ENCODE assay signal across 27 mouse cellular contexts in the genomic region with DNA sequence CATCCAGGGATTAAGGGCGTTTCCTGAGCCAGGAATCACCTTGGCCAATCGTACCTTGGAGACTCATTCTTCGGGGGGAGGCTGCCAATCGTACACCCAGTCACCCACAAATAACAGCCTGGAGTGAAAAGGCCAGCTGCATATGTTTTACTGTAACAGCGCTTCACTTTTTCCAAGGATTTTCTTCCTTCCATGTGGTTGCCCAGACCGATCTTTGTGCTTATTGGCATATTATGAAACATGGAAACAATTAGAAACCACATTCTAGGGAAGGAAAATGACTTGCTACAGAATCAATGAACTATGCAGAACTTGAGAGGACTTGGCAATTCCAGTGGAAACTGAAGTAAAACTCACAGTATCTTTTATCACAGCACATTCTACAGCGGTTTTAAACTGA.
DNase-seq lines count a peak whose midpoint lies in the region; ATAC-seq and TF ChIP-seq lines count a peak whose summit lies in the region.
"Had no signal": no experiment of that assay in that cellular context is flagged by ENCODE, and none has a peak within 500 bp of the region (broad histone marks: within the 10 kb centered on the region; RNA-seq: fewer than 3 reads in every experiment).

No protein-coding gene starts in this region.

- no peak overlapping the region for H3K4me3 ChIP-seq in embryonic facial prominence, embryonic 12.5 days
- no peak overlapping the region for H3K4me3 ChIP-seq in embryonic facial prominence, embryonic 15.5 days (replicated peaks)
- no peak overlapping the region for H3K4me3 ChIP-seq in limb, embryonic 14.5 days (replicated peaks; ENCODE audit: low read length)
- no peak overlapping the region for H3K4me3 ChIP-seq in hindbrain, embryonic 10.5 days
- no peak overlapping the region for H3K4me3 ChIP-seq in hindbrain, embryonic 14.5 days (replicated peaks; ENCODE audit: low read length)
- H3K4me3 ChIP-seq: forebrain, embryonic 12.5 days; forebrain, embryonic 15.5 days; heart, adult 2 months; heart, embryonic 10.5 days; heart, embryonic 13.5 days; hindbrain, embryonic 13.5 days had no signal

- H3K9me3 ChIP-seq in embryonic facial prominence, embryonic 12.5 days: no peaks in the 10 kb centered on the region
- no peaks in the 10 kb centered on the region for H3K9me3 ChIP-seq in embryonic facial prominence, embryonic 15.5 days (replicated peaks)
- no peaks in the 10 kb centered on the region for H3K9me3 ChIP-seq in limb, embryonic 14.5 days (ENCODE audit: control insufficient read depth, low read length)
- no peaks in the 10 kb centered on the region for H3K9me3 ChIP-seq in hindbrain, embryonic 10.5 days
- no peaks in the 10 kb centered on the region for H3K9me3 ChIP-seq in hindbrain, embryonic 14.5 days (ENCODE audit: control insufficient read depth, low read length)
- H3K9me3 ChIP-seq: forebrain, embryonic 12.5 days; forebrain, embryonic 15.5 days; heart, embryonic 10.5 days; heart, embryonic 13.5 days; hindbrain, embryonic 13.5 days had no signal

- H3K27ac ChIP-seq in embryonic facial prominence, embryonic 12.5 days: peak overlapping the region; percentile 63; the same call in 1 of the 2 replicates
- peak overlapping the region; percentile 82 for H3K27ac ChIP-seq in embryonic facial prominence, embryonic 15.5 days (replicated peaks)
- H3K27ac ChIP-seq in limb, embryonic 14.5 days (replicated peaks; ENCODE audit: low read depth, low read length): peak overlapping the region; percentile 33; the same call in 1 of the 2 replicates
- no peak overlapping the region for H3K27ac ChIP-seq in hindbrain, embryonic 10.5 days
- H3K27ac ChIP-seq in hindbrain, embryonic 14.5 days: no peak overlapping the region
- H3K27ac ChIP-seq: forebrain, embryonic 12.5 days; forebrain, embryonic 15.5 days; heart, adult 2 months; heart, embryonic 10.5 days; heart, embryonic 13.5 days; hindbrain, embryonic 13.5 days; hindbrain, postnatal 0 days had no signal

- no peak overlapping the region for H3K9ac ChIP-seq in embryonic facial prominence, embryonic 12.5 days
- H3K9ac ChIP-seq in embryonic facial prominence, embryonic 15.5 days: no peak overlapping the region
- no peak overlapping the region for H3K9ac ChIP-seq in limb, embryonic 14.5 days (ENCODE audit: low read depth, low read length, severe bottlenecking)
- H3K9ac ChIP-seq in hindbrain, embryonic 14.5 days: no peak overlapping the region
- H3K9ac ChIP-seq: forebrain, embryonic 12.5 days; forebrain, embryonic 15.5 days; heart, embryonic 13.5 days; hindbrain, embryonic 13.5 days had no signal

- WGBS in embryonic facial prominence, embryonic 12.5 days: 35% methylated on average over 7 of the region's 7 CpGs
- 31% methylated on average over 7 of the region's 7 CpGs for WGBS in embryonic facial prominence, embryonic 15.5 days
- WGBS in limb, embryonic 14.5 days: 22% methylated on average over 7 of the region's 7 CpGs
- WGBS in hindbrain, embryonic 10.5 days: 92% methylated on average over 7 of the region's 7 CpGs
- WGBS in hindbrain, embryonic 14.5 days: 88% methylated on average over 7 of the region's 7 CpGs

- no peaks in the 10 kb centered on the region for H3K27me3 ChIP-seq in embryonic facial prominence, embryonic 12.5 days
- H3K27me3 ChIP-seq in embryonic facial prominence, embryonic 15.5 days: no peaks in the 10 kb centered on the region
- H3K27me3 ChIP-seq in limb, embryonic 14.5 days (ENCODE audit: control insufficient read depth, insufficient read depth, low read length): no peaks in the 10 kb centered on the region
- no peaks in the 10 kb centered on the region for H3K27me3 ChIP-seq in hindbrain, embryonic 10.5 days (ENCODE audit: insufficient read depth, poor library complexity, severe bottlenecking)
- H3K27me3 ChIP-seq in hindbrain, embryonic 14.5 days (ENCODE audit: control insufficient read depth, insufficient read depth, low read length): no peaks in the 10 kb centered on the region
- H3K27me3 ChIP-seq: forebrain, embryonic 12.5 days; forebrain, embryonic 15.5 days; heart, embryonic 13.5 days; hindbrain, embryonic 13.5 days; Patski had no signal

- peak; percentile 72 for DNase-seq in Muller cell, postnatal 12 days (ENCODE audit: inconsistent ontology term)
- peak; percentile 79 for DNase-seq in limb, embryonic 14.5 days (ENCODE audit: low spot score)
- DNase-seq in lung, postnatal 36 days: no peak
- no peak for DNase-seq in hindbrain, embryonic 10.5 days (ENCODE audit: low spot score)
- DNase-seq in hindbrain, embryonic 14.5 days (ENCODE audit: low spot score): no peak
- no peak for DNase-seq in embryo, embryonic 10.5 days (ENCODE audit: low spot score)
- DNase-seq: adrenal gland, postnatal 10 days; adrenal gland, postnatal 36 days; cerebellum, adult 18-20 months; cerebellum, adult 9-10 months; cerebellum, postnatal 14 days; gastrocnemius, postnatal 36 days; heart, adult 2 months; heart, postnatal 14 days; heart, postnatal 4 days had no signal

- TF ChIP-seq POLR2A in limb, embryonic 14.5 days (IDR thresholded peaks at IDR 0.05; ENCODE audit: borderline replicate concordance, extremely low read depth, insufficient read depth, insufficient read length): no peak

- no peak for ATAC-seq in embryonic facial prominence, embryonic 12.5 days (ENCODE audit: insufficient number of reproducible peaks, insufficient read depth, low FRiP score, low TSS enrichment)
- ATAC-seq in embryonic facial prominence, embryonic 15.5 days (ENCODE audit: insufficient number of reproducible peaks, low FRiP score, low TSS enrichment, low read depth): peak; percentile 72
- ATAC-seq in limb, embryonic 14.5 days (ENCODE audit: low FRiP score, low read depth): peak; percentile 68
- ATAC-seq in hindbrain, embryonic 14.5 days (ENCODE audit: low FRiP score): no peak
- ATAC-seq: CD4-positive, CD25-positive, alpha-beta regulatory T cell, adult 4 months; forebrain, embryonic 15.5 days; hindbrain, postnatal 0 days; inflammation-experienced regulatory T-cells, adult 6 months; intestine, embryonic 16.5 days; Patski had no signal

- H3K4me2 ChIP-seq in embryonic facial prominence, embryonic 12.5 days (replicated peaks): no peak overlapping the region
- no peak overlapping the region for H3K4me2 ChIP-seq in embryonic facial prominence, embryonic 15.5 days (replicated peaks)
- H3K4me2 ChIP-seq in limb, embryonic 14.5 days (replicated peaks; ENCODE audit: low read depth, low read length, severe bottlenecking): no peak overlapping the region
- no peak overlapping the region for H3K4me2 ChIP-seq in hindbrain, embryonic 14.5 days (replicated peaks)
- H3K4me2 ChIP-seq: forebrain, embryonic 12.5 days; forebrain, embryonic 15.5 days; heart, embryonic 13.5 days; hindbrain, embryonic 13.5 days had no signal

- no peaks in the 10 kb centered on the region for H3K36me3 ChIP-seq in embryonic facial prominence, embryonic 12.5 days
- H3K36me3 ChIP-seq in embryonic facial prominence, embryonic 15.5 days: no peaks in the 10 kb centered on the region
- H3K36me3 ChIP-seq in limb, embryonic 14.5 days (ENCODE audit: control insufficient read depth, insufficient read depth, low read length): no peaks in the 10 kb centered on the region
- H3K36me3 ChIP-seq in hindbrain, embryonic 10.5 days: no peaks in the 10 kb centered on the region
- H3K36me3 ChIP-seq in hindbrain, embryonic 14.5 days (replicated peaks; ENCODE audit: control insufficient read depth, insufficient read depth): peaks cover 4% of the 10 kb centered on the region
- H3K36me3 ChIP-seq: forebrain, embryonic 12.5 days; forebrain, embryonic 15.5 days; heart, embryonic 10.5 days had no signal

- H3K4me1 ChIP-seq in embryonic facial prominence, embryonic 12.5 days: peaks cover 19% of the 10 kb centered on the region; the same call in 1 of the 2 replicates
- peaks cover 19% of the 10 kb centered on the region for H3K4me1 ChIP-seq in embryonic facial prominence, embryonic 15.5 days
- H3K4me1 ChIP-seq in limb, embryonic 14.5 days (ENCODE audit: control insufficient read depth, insufficient read depth, low read length): peaks cover 8% of the 10 kb centered on the region; the same call in 1 of the 2 replicates
- peaks cover 3% of the 10 kb centered on the region; the same call in 1 of the 2 replicates for H3K4me1 ChIP-seq in hindbrain, embryonic 10.5 days (replicated peaks)
- H3K4me1 ChIP-seq in hindbrain, embryonic 14.5 days (replicated peaks; ENCODE audit: control insufficient read depth, insufficient read depth, low read length): no peaks in the 10 kb centered on the region
- H3K4me1 ChIP-seq: forebrain, embryonic 15.5 days; heart, embryonic 10.5 days; hindbrain, embryonic 13.5 days had no signal

Comparison
In these comparisons a context has a peak if more than half of its experiments do, and no peak if none do; other contexts are left out.
1. ATAC-seq: peak in embryonic facial prominence, embryonic 15.5 days (single experiment) and limb, embryonic 14.5 days (single experiment); none in embryonic facial prominence, embryonic 12.5 days (single experiment) and hindbrain, embryonic 14.5 days (single experiment).
2. DNase-seq: peak in Muller cell, postnatal 12 days (single experiment) and limb, embryonic 14.5 days (single experiment); none in lung, postnatal 36 days (single experiment), hindbrain, embryonic 10.5 days (single experiment), hindbrain, embryonic 14.5 days (single experiment) and embryo, embryonic 10.5 days (single experiment).
3. H3K27ac ChIP-seq: peak in embryonic facial prominence, embryonic 12.5 days (single experiment), embryonic facial prominence, embryonic 15.5 days (single experiment) and limb, embryonic 14.5 days (single experiment); none in hindbrain, embryonic 10.5 days (single experiment) and hindbrain, embryonic 14.5 days (single experiment).